Mouse (Mus musculus) spleen, adult 2 months (tissue): Measurements from ENCODE around the gene Tmem121. TPM values are rescaled to one million over a fixed set of nuclear protein-coding genes. Genes with fewer than 3 reads are reported as not detected.

Experiments used
- DNase-seq, 2 experiments: peaks; one replicate each; pipeline versions ENCODE4 v3.0.0 to v3.0.0-alpha.2; 2012 to 2021; ENCODE audit warnings: low spot score in 2 of 2, low read depth in 1 of 2
- H3K27ac ChIP-seq: fragments of 200-500 bp; 2 replicates; pipeline ENCODE4 v1.5.1; 2012; ENCODE audit warnings: low read length, inconsistent platforms; ENCODE audit not compliant: insufficient read depth
- H3K27me3 ChIP-seq: fragments of 200-500 bp; 2 replicates; pipeline ENCODE4 v1.6.1; 2012; ENCODE audit warnings: mild to moderate bottlenecking, moderate library complexity, low read length, inconsistent platforms; ENCODE audit not compliant: control insufficient read depth, insufficient read depth
- H3K36me3 ChIP-seq: fragments of 200-500 bp; 2 replicates; pipeline ENCODE4 v1.6.1; 2012; ENCODE audit warnings: mild to moderate bottlenecking, low read length, inconsistent platforms; ENCODE audit not compliant: control insufficient read depth, insufficient read depth
- H3K4me1 ChIP-seq: fragments of 200-500 bp; 2 replicates; pipeline ENCODE4 v1.6.1; 2011; ENCODE audit warnings: inconsistent platforms; ENCODE audit not compliant: control insufficient read depth, insufficient read depth, insufficient read length
- H3K4me3 ChIP-seq: fragments of 200-500 bp; 2 replicates; pipeline ENCODE4 v1.5.1; 2011; ENCODE audit warnings: mild to moderate bottlenecking, inconsistent platforms; ENCODE audit not compliant: insufficient read depth, insufficient read length; ENCODE audit errors: extremely low read depth
- CTCF ChIP-seq: fragments of 200-500 bp; IDR thresholded peaks from 2 replicates; pipeline ENCODE4 v1.5.1; 2011; ENCODE audit warnings: mild to moderate bottlenecking, inconsistent platforms; ENCODE audit not compliant: insufficient read depth, insufficient read length, insufficient replicate concordance; ENCODE audit errors: extremely low read depth
- POLR2A ChIP-seq: fragments of 200-500 bp; IDR thresholded peaks from 2 replicates; pipeline ENCODE4 v1.6.1; 2011; ENCODE audit warnings: low read depth, low read length, inconsistent platforms
- WGBS: fragments of 180-500 bp; shearing (Covaris S2); methylation state at CpG from one replicate; pipeline ENCODE4 v1.1.7; 2018; 5-methylcytosine and 5-hydroxymethylcytosine counted together
- polyA plus RNA-seq: library from polyadenylated mRNA; depleted of rRNA; stranded (reverse); fragments of >200 nt; gene quantifications from 2 replicates; pipeline ENCODE4 v1.2.3, GENCODE M21; 2012

Tmem121 gene
- polyA plus RNA-seq, 1 experiment: 1.7 TPM

GRCm38 (mm10) chr12:113219867-113220266 is 34.1 kb downstream of the Tmem121 start:
- TF ChIP-seq CTCF (peak; percentile 82; the same call in 1 of the 2 replicates), POLR2A (no peak)
- Histone ChIP-seq H3K4me1 (peaks cover 12% of the 10 kb centered on the region; the same call in 1 of the 2 replicates), H3K27me3 (no peaks in the 10 kb centered on the region), H3K4me3 (no peak overlapping the region), H3K36me3 (no peaks in the 10 kb centered on the region), H3K27ac (no peak overlapping the region)
- 22% methylated on average over 4 of the region's 4 CpGs for WGBS
- peak; percentile 60 to 75 for DNase-seq

GRCm38 (mm10) chr12:113220447-113220846 is 34.7 kb downstream of the Tmem121 start:
- Histone ChIP-seq H3K4me3 (no peak overlapping the region), H3K4me1 (peaks cover 12% of the 10 kb centered on the region; the same call in 1 of the 2 replicates), H3K36me3 (no peaks in the 10 kb centered on the region), H3K27ac (no peak overlapping the region), H3K27me3 (no peaks in the 10 kb centered on the region)
- 17% methylated on average over 4 of the region's 4 CpGs for WGBS
- TF ChIP-seq CTCF (peak; percentile 88; the same call in 1 of the 2 replicates), POLR2A (no peak)
- peak; percentile 75 to 82 for DNase-seq

- Histone ChIP-seq H3K27ac (no peak overlapping the region), H3K4me1 (peaks cover 19% of the 10 kb centered on the region; the same call in 1 of the 2 replicates), H3K4me3 (no peak overlapping the region), H3K36me3 (no peaks in the 10 kb centered on the region), H3K27me3 (no peaks in the 10 kb centered on the region)
- peak; percentile 45 to 80 for DNase-seq
- peak; percentile 84 for TF ChIP-seq CTCF
- TF ChIP-seq POLR2A: no peak
- 56% methylated on average over 9 of the region's 9 CpGs for WGBS
Measured at GRCm38 (mm10) chr12:113221289-113221688, 35.6 kb downstream of the Tmem121 start.

GRCm38 (mm10) chr12:113222121-113222636 is 36.4 kb downstream of the Tmem121 start:
- no peaks in the 10 kb centered on the region for H3K36me3 ChIP-seq
- H3K4me3 ChIP-seq: peak overlapping the region; percentile 22; the same call in 1 of the 2 replicates
- H3K27me3 ChIP-seq: no peaks in the 10 kb centered on the region
- TF ChIP-seq POLR2A (no peak), CTCF (peak; percentile 87)
- WGBS: 3% methylated on average over 8 of the region's 8 CpGs
- H3K4me1 ChIP-seq: peaks cover 25% of the 10 kb centered on the region; the same call in 1 of the 2 replicates
- peak overlapping the region; percentile 46 for H3K27ac ChIP-seq
- DNase-seq: peak; percentile 91 to 97

- H3K27ac ChIP-seq: peak overlapping the region; percentile 80
- no peaks in the 10 kb centered on the region for H3K36me3 ChIP-seq
- TF ChIP-seq POLR2A: peak; percentile 17; the same call in 1 of the 2 replicates
- peak; percentile 90; the same call in 1 of the 2 replicates for TF ChIP-seq CTCF
- peak; percentile 70 to 87 for DNase-seq
- 13% methylated on average over 6 of the region's 6 CpGs for WGBS
- H3K27me3 ChIP-seq: no peaks in the 10 kb centered on the region
- peaks cover 29% of the 10 kb centered on the region; the same call in 1 of the 2 replicates for H3K4me1 ChIP-seq
- H3K4me3 ChIP-seq: no peak overlapping the region
Measured at GRCm38 (mm10) chr12:113222748-113223147, 37.0 kb downstream of the Tmem121 start.

GRCm38 (mm10) chr12:113224206-113224605 is 38.5 kb downstream of the Tmem121 start:
- 51% methylated on average over 5 of the region's 5 CpGs for WGBS
- Histone ChIP-seq H3K27me3 (no peaks in the 10 kb centered on the region), H3K27ac (peak overlapping the region; percentile 80), H3K4me1 (peaks cover 41% of the 10 kb centered on the region), H3K36me3 (no peaks in the 10 kb centered on the region), H3K4me3 (no peak overlapping the region)
- no peak for TF ChIP-seq POLR2A
- peak; percentile 75; the same call in 1 of the 2 replicates for TF ChIP-seq CTCF
- peak; percentile 53 to 80 for DNase-seq

- Histone ChIP-seq H3K4me1 (peaks cover 46% of the 10 kb centered on the region), H3K36me3 (no peaks in the 10 kb centered on the region), H3K4me3 (no peak overlapping the region), H3K27ac (peak overlapping the region; percentile 82), H3K27me3 (no peaks in the 10 kb centered on the region)
- TF ChIP-seq POLR2A: no peak
- no peak for TF ChIP-seq CTCF
- DNase-seq: no peak
- WGBS: 68% methylated on average over 6 of the region's 6 CpGs
Measured at GRCm38 (mm10) chr12:113224687-113225091, 39.0 kb downstream of the Tmem121 start.
